Mouse (Mus musculus): ENCODE data around the gene Gm21970.

Gm21970 gene

DNA sequence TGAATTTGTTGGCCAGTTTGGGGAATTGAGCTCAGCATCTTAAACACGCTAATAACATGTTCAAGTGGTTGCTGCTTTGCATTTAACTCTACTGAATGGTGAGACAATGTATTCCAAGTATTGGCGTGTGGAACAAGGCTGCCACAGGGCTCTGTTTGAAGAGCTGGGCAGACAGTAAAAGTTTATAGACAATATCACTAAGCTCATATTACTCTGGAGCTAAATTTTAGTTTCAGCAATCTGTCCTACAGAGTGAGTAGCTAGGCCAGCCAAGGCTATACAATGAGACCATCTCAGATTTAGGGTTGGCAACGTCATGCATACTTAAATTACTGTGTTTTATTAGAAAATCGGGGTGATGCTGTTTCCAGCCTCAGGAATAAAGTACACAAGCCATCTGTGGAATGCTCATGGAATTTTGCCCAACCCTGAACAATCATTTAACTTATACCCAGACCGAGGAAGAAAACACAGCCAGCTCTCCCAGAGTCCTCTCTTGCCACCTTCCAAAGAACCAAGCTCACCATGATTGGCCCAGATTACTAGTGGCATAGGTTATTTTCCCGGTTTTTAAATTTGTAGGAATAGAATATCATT is 10.1 kb downstream of the Gm21970 start:
- DNase-seq (ENCODE audit: low read depth): no peak

- no peak for DNase-seq (ENCODE audit: low read depth)
Measured at GRCm38 (mm10) chr16:91403784-91404183, 12.3 kb downstream of the Gm21970 start.

GRCm38 (mm10) chr16:91404187-91404586 is 12.7 kb downstream of the Gm21970 start:
- no peak for DNase-seq (ENCODE audit: low read depth)

DNA sequence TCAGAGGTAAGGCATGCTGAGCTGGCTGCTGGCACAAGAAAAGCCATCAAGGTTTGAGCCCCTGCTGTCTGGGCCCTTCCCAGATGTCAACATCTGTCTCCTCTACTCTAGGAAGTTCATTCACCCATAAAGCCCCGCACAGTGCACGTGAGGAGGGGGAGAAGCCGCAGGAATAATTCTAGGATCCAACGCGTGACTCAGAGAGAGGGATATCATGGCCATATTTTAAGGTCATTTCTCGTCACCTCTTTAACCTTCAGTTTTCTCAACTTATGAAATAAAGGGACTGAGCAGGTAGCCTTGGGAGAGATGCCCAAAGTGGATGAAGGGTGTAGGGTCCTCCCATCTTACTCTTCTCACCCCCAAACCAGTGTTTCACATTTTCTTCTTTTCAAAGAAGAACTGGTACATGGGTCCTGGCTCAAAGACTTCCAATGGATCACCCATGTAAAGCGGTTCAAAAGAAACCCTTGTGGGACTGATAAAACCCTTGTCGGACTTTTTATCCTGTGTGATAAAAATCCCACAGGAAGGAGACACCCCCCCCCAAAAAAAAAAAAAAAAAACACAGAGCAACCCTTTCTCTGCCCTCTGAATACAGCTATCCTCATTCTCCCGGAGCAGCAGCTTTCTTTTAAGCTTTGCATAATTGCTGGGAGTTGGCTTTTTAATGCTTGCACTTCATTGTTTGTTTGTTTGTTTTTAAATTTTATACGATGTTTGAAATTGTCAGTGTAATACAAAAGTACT is 13.5 kb downstream of the Gm21970 start:
- DNase-seq (ENCODE audit: low read depth): no peak

- DNase-seq (ENCODE audit: low read depth): no peak
Measured at GRCm38 (mm10) chr16:91405640-91406584, 14.4 kb downstream of the Gm21970 start, which contains the start of gene Il10rb. Gene Il10rb, plus strand, starts transcription at chr16:91406164.

DNA sequence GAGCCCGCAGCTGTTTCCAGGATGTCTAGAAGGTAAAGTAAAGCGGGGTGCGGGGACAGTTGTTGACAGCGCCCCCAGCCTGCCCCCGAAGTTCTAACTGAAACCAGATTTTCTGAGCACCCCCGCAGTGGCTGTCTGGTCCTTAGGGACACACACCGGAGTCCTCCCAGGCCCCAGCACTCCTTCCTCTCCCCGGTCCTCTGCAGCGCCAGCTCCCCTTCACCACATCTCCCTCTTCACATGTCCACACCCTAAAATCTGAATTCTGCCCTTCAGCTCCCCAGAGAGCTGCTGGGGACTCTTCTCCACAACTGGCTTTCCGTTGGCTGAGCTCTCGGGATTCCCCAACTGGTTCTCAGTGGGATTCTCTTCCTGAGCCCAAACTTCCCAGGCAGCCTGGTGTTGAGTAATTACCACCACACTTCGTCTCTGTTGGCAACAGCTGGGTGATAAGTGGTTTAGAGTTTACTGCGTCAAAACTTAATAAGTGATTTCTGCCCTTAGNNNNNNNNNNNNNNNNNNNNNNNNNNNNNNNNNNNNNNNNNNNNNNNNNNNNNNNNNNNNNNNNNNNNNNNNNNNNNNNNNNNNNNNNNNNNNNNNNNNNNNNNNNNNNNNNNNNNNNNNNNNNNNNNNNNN is 15.2 kb downstream of the Gm21970 start:
- DNase-seq (ENCODE audit: low read depth): peak; percentile 43

DNA sequence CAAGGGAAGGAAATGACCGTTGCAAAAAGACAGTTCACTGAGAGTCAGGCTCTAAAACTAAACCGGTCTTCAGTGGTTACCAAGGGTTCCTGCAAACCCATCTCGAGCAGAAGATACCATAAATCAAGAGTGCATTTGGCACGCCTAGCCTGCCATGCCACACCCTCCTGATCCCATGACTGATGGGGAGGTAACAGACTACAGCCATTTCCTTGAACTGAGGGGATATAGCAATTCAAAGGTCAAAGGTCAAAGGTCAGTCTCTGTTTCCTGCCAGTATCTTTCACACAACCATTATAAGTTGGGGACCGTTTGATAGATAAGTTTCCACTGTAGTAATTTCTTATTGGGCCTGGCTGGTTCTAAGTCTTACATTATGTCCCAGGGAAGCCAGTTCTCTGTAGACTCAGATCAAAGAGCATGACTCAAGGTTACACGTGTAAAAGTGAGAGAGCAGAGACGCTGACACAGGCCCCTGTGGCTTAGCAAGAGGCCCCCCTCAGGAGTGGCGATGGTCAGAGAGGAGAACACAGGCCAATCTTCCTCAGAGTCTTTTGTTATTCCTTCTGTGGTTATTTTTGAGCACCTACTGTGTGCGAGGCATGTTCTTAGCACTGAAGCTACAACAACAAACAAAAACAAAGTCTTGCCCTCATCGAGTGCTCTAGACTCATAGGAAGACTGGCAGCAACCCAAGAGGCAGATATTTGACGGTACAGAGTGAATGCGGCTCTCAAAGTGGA is 21.8 kb downstream of the Gm21970 start:
- no peak for DNase-seq (ENCODE audit: low read depth)

DNA sequence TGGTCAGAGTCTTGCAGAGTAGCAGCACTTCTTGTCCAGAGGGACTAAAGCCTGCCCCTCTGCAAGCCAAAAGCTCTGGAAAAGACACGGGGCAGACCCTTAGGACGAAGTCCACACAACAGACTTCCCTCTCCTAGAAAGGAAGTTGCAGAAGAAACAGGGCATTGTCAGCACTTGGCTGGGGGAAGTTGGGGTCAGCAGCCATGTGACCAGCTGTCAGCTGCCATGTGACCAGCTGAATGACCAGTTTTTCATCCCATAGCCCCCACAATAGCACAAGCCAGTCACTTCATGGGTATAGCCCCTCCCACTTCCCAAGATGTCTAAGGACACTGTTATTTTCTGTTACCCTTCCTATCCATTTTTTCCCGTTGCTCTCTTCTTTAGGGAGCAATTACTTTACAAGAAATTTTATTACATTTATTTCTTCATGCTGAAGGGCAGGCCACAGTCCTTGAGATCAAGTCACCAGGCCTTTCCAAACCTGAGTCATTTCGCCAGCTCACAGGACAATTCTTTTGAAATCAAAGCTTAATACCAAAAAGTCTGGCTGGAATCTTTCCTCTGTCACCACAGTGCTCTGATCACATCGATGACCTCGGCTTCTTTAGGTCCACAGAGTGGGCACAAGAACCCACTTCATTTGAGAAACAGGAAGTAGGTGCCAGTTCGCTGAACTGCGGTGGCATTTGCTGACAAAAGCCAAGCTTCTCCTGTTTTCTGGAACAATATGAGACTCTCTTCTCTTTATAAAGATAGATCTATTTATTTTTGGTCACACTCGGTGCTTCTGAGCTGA is 24.1 kb downstream of the Gm21970 start:
- no peak for DNase-seq (ENCODE audit: low read depth)

- no peak for DNase-seq (ENCODE audit: low read depth)
Measured at GRCm38 (mm10) chr16:91416357-91416756, 24.8 kb downstream of the Gm21970 start.

- no peak for DNase-seq (ENCODE audit: low read depth)
Measured at GRCm38 (mm10) chr16:91416938-91417337, 25.4 kb downstream of the Gm21970 start.

GRCm38 (mm10) chr16:91418531-91418930 is 27.0 kb downstream of the Gm21970 start:
- no peak for DNase-seq (ENCODE audit: low read depth)

- no peak for DNase-seq (ENCODE audit: low read depth)
Measured at GRCm38 (mm10) chr16:91425816-91426215, 34.3 kb downstream of the Gm21970 start.

DNA sequence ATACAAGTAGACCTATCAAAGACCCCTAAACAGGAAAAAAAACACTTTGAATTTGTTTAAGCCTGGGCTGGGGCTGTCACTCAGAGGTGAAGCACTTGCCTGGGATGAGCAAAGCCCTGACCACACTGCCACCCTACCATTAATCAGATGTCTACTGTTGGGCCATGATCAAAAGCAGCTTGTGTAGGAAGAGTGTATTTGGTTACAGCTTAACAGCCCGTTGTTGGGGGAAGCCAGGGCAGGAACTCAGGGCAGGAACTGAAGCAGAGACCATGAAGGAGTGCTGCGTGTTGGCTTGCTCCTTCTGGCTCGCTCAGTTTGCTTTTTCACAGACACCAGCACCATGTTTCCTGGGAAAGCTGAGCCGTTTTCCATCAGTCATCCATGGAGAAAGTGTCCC is 35.1 kb downstream of the Gm21970 start:
- DNase-seq (ENCODE audit: low read depth): no peak

DNA sequence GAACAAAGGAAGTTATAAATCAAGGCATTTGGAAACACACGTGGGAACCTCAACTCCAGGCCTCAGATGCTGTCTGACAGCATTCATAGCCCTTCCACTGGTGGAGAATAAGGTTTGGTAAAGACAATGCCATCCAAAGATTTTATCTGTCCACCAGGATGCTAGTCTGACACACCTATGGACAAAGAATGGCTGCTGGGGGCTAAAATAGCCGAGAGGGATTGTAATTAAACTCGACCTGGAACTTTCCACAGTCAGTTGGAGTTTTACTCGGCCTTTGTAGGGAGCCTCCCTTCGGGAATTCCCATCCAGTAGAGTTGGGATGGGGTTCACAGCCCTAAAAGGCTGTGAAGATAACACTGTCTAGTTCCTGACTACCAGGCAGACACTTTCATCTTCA is 35.9 kb downstream of the Gm21970 start:
- DNase-seq (ENCODE audit: low read depth): no peak

GRCm38 (mm10) chr16:91428259-91428865 is 36.8 kb downstream of the Gm21970 start:
- no peak for DNase-seq (ENCODE audit: low read depth)

- DNase-seq (ENCODE audit: low read depth): no peak
Measured at GRCm38 (mm10) chr16:91432720-91433328, 41.3 kb downstream of the Gm21970 start.

GRCm38 (mm10) chr16:91433329-91433933 is 41.9 kb downstream of the Gm21970 start:
- no peak for DNase-seq (ENCODE audit: low read depth)

DNA sequence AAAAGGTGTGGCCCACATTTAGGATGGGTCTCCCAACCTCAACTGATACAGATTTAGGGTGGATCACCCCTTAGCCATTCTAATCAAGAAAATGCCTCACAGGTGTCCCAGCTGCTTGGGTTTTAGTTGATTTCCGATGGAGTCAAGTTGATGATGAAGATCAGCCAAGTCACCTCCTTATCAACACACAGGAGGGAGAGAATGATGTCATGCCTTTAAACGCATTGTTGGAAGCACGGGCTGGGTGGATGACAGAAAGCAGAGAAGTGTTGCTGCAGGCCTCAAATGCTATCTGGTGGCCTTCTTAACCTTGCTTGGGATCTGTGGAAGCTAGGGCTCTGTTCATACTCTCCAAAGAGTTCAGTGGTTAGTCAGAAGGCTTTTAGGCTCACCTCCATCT is 42.6 kb downstream of the Gm21970 start:
- DNase-seq (ENCODE audit: low read depth): no peak

- DNase-seq (ENCODE audit: low read depth): no peak
Measured at GRCm38 (mm10) chr16:91438081-91438480, 46.6 kb downstream of the Gm21970 start.

All from fibroblast of lung, adult 2 months (primary cell).